Mouse (Mus musculus): ENCODE measurements at regions not wholly inside any gene's neighbourhood (a gene's known extent, or its start where the extent isn't known, plus 50 kb on each side); places are given as distances from the start of the nearest gene placed in this dataset.

DNA sequence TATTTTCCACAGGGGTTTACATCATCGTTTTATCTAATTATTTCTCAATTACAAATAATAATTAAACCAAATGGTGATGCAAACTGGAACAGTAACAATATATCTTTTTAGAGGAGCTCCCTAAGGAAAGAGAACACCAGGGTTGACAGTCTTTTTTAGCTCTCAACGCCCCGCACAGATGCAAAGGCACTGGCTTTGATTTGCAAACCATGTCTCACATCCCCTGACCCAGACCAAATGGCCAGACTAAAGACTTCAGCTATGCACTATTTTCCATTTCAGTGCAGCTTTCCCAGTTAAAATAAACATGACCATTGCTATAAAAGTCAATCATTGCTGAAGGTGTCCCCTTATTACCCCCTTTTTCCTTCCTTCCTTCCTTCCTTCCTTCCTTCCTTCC lies 730.6 kb downstream of the Slc4a3 start:
- no peak for DNase-seq (ENCODE audit: low spot score in 2 of 2)

DNA sequence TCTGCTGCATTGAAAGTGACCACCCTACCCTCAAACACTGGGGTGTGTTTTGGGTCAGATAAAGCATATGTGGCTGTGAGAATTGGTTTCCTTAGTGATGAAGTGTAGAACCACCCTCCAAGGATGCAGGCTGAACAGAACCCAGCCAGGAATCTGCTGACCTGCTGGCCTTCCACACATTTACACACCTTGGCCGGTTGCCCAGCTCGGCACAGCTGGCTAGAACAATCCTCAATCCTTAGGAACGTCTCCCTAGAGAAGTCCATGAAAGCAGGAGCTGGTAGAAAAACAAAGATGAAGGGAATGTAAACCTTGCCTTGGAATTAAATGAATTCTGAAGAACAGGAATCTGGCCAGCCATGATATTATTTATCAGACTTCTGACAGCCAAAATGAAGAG lies 737.3 kb downstream of the Slc4a3 start:
- no peak for DNase-seq (ENCODE audit: low spot score in 2 of 2)

DNA sequence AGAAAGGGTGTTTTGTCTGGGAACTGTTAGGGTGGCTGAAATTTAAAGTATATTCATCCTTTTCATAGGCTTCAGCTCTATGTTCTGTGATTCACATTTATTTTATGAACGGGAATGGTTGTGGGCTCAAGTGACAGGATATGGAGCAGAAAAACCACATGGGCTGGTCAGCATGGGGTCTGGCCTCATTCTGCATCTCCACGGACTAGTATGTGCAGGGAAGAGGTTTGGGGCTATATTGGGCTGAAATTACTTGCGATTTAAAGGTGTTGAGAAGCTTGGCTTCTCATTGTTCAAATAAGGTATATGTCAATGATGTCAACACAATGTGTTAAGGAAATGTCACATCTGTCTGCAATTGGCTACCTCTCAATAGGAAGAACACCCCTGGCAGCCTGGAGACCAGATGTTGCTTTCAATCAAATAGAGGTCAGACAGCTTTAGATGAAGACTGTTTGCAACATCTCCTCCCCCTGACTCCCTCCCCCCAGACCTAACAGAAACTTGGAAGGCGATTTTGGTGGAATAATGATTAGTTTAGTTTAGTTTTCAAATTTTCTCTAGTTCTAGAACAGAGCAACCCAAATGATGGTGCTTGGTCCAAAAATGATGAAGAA lies 777.0 kb downstream of the Slc4a3 start:
- no peak for DNase-seq (ENCODE audit: low spot score in 2 of 2)

DNA sequence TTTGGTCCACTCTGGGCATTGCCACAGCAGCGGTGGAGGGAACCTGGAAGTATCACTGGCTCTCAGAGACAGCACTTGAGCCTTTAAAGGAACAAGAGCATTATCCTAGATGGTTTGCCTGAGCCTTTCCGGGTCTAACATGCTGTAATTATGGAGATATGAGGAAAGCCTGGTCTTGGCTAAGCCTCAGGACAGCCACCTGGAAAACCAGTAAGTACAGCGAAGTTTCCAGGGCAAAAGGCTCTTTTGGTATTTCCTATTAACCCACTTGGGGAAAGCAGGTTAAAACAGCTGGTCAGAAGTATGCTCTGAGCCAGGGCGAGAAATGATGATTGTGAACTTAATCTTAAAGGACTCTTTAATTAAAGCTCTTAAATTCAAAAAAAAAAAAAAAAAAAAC lies 777.5 kb downstream of the Slc4a3 start:
- DNase-seq (ENCODE audit: low spot score in 2 of 2) = no peak

DNA sequence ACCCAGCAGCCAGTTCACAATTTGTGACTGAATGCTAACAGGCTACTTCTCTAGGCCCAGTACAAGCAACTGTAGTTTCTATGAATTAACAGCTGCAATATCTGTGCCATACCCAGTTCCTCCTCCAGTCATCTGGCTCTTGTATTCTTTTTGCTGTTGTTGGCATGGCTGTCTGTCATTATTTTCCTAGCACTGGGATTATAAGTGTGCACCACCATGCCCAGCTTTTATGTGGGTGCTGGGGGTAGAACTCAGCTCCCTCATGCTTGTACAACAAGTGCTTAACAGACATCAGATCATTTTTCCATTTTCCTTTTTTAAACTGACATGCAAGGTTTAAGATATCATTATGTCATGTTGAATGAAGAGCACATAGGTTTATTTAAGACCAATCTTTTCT lies 789.9 kb downstream of the Slc4a3 start:
- no peak for DNase-seq (ENCODE audit: low spot score in 2 of 2)

DNA sequence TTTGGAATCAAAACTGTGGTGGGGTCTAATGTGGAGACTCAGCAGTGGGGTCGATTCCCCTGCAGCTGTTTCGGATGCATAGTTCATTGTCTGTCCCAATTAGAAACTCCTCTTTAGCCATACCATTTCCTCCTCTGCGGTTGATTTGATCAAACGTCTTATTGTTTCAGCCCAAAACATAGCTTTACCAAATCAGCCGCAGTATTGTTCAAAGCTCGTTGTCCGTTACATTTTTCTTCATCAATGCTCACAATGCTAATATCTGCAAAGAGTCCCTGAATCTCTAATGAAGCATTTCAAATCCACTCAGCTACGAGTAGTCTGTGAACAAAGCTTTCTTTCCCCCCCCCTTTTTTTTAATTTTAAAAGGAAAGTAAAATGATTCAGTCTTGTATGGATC lies 816.0 kb downstream of the Slc4a3 start:
- no peak for DNase-seq (ENCODE audit: low spot score in 2 of 2)

DNA sequence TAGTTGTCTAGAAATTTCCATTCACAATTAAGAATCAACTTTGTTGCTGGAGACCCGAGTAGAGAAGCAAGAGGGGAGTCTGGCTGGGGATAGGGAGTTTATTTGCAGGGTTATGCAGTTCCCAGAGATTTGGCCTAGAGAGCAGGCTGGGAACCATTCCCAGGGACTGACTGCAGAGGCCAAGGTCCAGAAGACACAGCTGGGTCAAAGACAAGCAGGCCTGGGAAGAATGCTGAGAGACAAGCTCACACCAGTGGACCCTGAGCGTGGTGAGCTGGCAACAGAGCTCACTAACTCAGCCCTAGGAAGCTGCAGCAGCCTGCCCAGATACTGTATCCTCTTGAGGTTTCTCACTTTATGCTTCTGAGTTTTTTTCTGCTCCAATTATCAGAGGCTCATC lies 827.9 kb downstream of the Slc4a3 start:
- no peak for DNase-seq (ENCODE audit: low spot score in 2 of 2)

DNA sequence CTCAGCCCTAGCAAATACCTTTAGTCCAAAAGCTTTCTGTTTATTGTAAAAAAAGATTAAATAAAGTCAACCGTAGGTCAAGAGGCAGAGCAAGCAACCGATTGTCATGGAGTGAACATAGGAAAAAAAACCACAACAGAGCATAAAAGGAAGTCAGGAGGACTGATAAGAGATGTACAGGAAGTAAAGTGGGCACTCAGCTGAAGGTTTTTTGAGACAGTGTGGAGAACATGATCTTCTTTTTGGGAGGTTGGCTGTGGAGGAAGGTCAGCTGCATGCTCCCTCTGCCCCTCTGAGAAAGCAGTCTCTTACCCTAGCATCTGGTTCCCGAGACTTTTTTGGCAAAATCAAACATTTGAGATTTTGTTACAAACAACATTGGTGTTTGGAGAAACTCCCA lies 832.1 kb downstream of the Slc4a3 start:
- no peak for DNase-seq (ENCODE audit: low spot score in 2 of 2)

DNA sequence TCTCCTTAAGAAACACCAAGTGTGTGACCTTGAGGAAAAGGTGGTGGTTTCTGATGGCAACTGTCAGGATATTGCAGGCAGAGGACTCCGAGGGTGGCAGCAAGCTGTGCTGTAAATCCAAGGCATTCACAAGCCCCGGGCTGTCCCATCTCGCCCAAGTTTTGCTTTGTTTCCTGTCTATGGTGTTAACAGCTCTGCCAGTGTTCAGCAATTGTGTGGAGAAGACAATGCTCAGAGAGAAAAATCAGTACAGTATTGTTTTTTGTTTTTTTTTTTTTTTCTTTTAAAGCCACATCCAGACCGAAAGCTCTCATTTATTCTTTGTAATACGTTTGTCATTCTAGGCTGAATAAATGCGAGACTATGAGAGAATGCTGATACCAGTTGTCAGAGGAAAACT lies 846.5 kb downstream of the Slc4a3 start:
- no peak for DNase-seq (ENCODE audit: low spot score in 2 of 2)

DNA sequence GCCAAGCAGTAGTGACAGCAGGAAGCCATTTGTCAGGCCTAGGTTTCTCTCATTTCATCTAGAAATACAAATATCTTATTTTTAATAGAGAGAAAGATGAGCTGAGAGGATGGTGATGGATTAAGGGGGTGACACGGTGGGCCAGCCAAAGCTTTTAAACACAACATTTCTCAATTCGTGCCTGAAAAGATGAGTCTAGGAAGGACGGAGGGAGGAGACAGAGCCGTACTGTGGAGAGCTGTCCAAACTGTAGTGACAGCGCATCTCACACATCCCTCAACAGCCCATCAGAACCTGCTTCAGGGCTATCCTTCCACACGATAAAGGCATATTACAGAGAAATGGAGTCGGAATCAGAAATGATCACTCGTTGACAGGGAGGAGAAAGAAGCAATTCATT lies 848.0 kb downstream of the Slc4a3 start:
- no peak for DNase-seq (ENCODE audit: low spot score in 2 of 2)

DNA sequence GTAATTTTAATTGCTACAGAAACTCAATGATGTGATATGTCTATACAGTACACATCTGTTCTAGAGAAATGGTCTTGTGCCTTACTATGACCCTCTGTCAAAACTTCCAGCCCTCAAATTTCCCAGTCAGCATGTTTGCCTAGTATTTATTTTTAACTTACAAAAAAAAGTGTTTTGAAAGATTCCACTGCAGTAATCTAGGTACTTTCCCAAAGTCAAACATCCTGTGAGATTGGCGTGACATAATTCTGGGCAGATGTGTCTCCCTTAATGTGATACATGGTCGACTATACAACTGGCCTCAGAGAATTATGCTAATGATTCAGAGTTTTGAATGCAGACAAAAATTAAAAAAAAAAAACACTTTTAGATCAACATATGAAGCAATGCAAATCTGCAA lies 856.8 kb downstream of the Slc4a3 start:
- DNase-seq (ENCODE audit: low spot score in 2 of 2) = no peak

DNA sequence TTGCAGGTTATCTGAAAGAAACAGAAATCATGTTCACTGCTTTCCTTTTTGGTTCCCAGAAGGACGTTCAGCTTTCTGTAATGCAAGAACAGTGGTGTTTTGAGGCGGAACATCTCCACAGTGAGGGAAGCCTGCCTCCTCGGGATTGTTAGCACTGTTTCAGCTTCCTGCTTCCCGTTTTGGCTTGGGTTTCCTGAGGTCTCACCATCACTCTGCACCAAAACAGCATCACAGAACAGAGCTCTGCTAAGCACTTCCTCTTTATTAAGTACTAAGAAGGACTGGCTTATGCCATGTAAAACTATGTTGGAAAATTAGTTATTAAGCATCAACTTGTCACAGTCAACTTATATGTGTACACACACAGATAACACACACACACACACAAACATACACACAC lies 857.9 kb downstream of the Slc4a3 start:
- DNase-seq (ENCODE audit: low spot score in 2 of 2) = no peak

DNA sequence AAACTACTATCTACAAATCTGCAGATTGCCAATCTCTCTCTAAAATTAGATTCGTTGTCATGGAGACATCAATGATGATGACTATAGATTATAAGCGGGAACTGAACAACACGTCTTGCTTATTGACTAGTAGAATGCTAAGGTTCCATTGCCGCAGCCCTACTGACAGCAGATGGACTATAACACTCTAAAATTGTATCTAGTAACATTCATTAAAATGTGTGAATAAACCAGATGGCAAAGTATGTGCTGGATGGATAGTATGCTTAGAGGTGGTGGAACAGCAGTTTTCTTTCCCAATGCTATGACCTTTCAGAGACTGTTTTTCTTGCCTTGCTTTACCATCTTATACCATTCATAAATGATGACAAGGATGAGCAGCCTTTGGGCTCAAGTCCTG lies 864.7 kb downstream of the Slc4a3 start:
- DNase-seq (ENCODE audit: low spot score in 2 of 2) = no peak

DNA sequence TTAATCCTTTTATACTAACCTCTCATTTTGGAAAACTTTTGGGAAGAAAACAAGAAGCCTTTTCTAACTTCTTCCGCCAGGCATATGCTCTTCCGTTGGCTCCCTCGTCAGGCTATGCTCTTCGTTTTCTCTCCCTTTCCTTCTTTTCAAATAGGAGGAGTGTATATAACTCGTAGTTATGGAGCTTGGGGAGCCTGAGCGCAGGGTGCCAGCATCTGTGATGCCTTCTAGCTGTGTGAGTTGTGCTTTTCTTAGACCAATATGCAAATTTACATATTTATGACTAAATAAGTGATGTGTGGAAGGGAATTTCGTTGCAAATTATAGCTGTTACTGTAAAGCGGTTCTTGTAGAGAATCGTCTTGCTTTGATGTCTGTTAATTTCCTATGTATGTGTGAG lies 874.5 kb downstream of the Slc4a3 start:
- peak; percentile 7 to 12 for DNase-seq (ENCODE audit: low spot score in 2 of 2)

DNA sequence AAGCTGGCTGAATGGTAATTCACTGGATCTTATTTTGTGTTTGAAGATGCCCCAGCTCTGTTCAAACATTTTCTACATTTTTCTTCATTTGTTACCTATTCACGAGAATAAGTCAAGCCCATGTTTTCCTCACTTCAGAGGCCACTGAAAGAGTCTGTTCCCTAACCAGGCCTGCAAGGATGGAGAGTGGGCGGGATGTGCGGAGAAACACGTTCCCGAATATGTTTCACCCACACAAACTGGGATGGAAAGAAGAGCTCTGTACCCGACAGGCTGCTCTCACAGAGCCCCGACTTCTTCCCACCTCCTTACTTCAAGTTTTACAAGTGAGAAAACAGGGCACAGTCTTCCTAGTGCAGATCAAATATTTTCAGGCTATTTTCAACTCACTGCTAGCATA lies 881.4 kb downstream of the Slc4a3 start:
- DNase-seq (ENCODE audit: low spot score in 2 of 2) = peak; percentile 72 to 86

DNA sequence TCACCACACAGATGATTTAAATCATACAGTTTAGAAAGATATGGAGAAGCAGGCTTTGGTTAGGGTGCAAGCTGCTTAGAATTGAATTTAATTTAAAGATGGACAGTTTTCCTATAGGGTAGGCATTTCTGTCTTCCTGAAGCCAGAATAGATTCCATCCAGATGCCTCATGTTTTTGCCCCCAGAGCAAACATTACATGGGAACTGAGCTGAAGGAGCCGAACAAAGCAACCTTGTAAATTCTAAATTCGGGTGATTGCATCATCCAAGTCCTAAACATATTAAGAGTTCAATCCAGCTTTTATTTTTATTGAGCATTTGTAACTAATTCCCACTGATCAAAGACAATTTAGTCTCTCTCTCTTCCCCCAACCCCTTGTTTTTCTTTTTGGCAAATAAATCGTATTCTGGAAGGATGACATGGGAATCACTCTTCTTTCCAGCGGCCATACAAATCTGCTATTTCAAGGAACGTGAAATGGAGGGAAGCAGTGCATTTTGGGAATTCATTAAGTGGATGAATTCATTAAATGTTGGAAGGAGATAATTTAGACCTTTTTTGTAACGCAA lies 884.1 kb downstream of the Slc4a3 start:
- DNase-seq (ENCODE audit: low spot score in 2 of 2) = no peak

DNA sequence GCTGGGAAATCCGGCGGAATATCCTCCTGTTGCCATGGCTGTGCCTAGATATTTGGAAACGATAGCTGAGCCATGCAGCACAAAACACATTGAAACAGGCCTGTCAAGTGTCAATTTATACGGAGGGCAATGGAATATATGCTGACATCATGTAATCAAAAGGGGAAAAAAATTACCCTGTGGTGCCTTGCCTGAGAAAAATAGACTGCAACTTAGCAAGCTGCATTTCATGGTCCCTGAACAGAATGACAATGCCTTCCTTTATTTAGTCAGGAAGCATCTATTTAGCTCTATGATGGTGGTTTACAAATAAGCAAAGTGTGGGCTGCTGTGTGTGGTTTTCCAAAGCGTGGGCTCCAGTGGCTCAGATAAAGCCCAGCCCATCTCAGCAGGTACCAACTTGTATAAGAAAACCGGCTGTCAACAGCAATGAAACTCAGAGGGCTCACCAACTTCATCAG lies 887.4 kb downstream of the Slc4a3 start:
- no peak for DNase-seq (ENCODE audit: low spot score in 2 of 2)

DNA sequence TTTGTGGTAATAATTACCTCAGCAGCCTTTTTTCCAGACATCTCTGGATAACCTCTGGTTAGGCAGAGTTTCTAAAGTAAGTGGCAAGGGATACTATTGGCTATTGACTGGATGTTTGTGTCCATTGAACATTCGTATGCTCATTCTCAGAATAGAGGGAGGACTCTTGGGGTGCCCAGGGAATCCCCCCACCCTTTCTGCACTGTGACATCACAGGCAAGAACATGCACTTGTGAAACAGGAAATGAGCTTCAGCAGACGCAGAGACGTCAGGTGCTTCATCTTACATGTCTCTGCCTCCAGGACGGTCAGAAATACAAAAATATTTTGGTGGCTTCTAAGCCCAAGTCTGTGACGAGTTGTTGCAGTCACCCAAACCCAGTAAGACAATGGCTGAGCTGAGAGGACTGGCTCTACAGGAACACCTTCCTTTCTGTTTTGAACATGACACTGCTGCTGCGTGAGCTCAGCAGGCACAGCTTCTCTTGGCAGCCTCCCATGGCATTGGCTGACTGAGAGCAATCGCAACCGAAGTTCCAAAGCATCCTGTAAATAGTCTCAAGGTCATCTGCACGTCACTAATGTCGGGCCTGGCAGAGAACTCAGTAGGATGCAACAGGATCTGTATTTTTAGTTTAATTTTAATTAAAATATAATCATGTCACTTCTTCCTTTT lies 904.6 kb downstream of the Slc4a3 start:
- no peak for DNase-seq (ENCODE audit: low spot score in 2 of 2)

DNA sequence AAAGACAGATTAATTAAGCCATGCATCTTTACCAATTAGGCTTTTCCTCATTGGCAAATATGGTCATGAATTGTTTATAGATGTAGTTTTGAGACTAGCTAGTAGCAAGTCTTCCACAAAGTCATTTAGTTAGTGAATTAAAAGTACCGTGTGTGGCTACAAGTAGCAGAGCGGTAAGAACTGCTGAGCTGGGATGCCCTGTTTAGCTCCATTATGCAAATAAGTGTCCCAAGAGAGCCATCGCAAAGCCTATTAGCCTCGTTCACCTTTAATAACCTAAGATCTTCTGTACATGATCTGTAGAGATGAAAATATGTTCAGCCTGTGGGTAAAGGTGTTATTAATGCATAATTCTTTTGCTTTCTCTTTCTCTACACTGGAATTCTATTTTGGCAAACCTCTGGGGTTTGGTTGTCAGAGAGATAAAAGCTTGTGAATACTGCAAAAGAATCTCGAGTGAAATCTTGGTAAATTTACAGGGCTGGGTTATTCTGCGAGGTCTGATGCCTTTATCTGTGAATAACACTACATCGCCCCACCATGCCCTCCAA lies 907.2 kb downstream of the Slc4a3 start:
- no peak for DNase-seq (ENCODE audit: low spot score in 2 of 2)

DNA sequence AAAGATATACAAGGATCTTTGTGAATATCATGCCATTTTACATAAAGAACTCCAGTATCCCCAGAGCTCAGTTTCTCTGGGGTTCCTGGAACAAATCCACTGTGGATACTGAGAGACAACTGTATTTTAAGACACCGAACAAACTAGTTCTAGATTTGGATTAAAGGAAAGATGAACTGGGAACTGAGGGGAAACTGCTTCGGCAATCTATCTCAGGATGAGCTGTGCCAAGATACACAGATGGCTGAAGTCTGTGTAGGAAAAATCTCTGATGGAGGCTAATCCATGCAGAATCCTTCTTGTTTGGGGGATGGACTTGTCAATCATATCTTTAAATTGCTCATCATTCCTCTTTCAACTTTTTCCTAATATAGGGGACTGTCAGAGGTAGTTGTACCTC lies 920.5 kb downstream of the Slc4a3 start:
- DNase-seq (ENCODE audit: low spot score in 2 of 2) = no peak

DNA sequence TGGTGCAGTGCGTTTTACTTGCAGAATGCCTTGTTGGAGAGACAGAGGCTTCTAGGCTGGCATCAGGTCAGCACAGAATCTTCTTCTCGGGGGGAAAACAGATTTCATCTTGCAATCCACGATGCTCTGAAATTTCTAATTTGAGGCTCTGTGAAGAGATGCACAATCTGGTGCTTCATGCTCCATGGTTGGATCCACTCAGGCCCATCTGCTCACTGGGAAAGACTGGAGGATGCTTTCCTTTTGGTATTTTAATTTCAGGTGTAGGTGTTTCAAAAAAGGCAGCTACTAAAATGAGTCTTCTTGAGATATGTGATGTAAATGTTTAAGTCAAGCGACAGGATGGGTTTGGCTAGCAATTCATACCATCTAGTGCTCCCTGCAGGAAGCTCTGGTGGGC lies 938.1 kb downstream of the Slc4a3 start:
- peak; percentile 49 to 74 for DNase-seq (ENCODE audit: low spot score in 2 of 2)

DNA sequence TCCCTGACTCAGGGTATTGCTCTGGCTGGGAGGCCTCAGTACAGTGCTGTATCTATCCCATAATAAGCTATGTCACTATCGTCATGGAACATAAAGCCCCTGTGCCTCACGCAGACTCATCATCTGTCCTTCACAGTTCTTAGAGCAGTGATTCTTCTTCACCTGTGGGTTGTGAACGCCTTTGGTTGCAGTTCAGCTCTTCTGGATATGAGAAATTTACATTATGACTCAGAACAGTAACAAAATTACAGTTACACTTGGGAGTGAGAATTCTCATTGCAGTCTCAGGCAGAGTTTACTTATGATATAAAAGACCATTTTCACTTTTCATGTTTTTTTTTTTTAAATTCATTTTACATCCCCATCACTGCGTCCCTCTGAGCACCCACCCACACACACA lies 941.4 kb downstream of the Slc4a3 start:
- DNase-seq (ENCODE audit: low spot score in 2 of 2) = no peak

All from right cerebral cortex, postnatal 36 days (tissue).